Mouse (Mus musculus): Measurements from ENCODE around the gene Dlg3. TPM values are rescaled to one million over a fixed set of nuclear protein-coding genes. Genes with fewer than 3 reads are reported as not detected.

Gene Dlg3
- polyA plus RNA-seq, 1 experiment from 2014 or later, result 12.0 TPM

GRCm38 (mm10) chrX:100765855-100766254, 1.7 kb upstream of the Dlg3 start:
- H3K9me3 ChIP-seq (ENCODE audit: control insufficient read depth, low read length), result no peaks in the 10 kb centered on the region
- WGBS, result 82% methylated on average over 6 of the region's 6 CpGs
- H3K27ac ChIP-seq (ENCODE audit: low read depth, low read length), result no peak overlapping the region
- no peak for ATAC-seq
- no peak overlapping the region for H3K4me3 ChIP-seq (ENCODE audit: low read length)
- no peaks in the 10 kb centered on the region for H3K27me3 ChIP-seq (replicated peaks; ENCODE audit: control insufficient read depth, insufficient read depth, low read length)
- no peaks in the 10 kb centered on the region; the same call in 1 of the 2 replicates for H3K4me1 ChIP-seq (ENCODE audit: control insufficient read depth, insufficient read depth, low read depth, low read length)
- no peak overlapping the region for H3K4me2 ChIP-seq (ENCODE audit: low read length)
- H3K9ac ChIP-seq (ENCODE audit: low read depth, low read length), result no peak overlapping the region
- no peaks in the 10 kb centered on the region for H3K36me3 ChIP-seq (ENCODE audit: control insufficient read depth, insufficient read depth, low read length)

- H3K9me3 ChIP-seq (ENCODE audit: control insufficient read depth, low read length), result no peaks in the 10 kb centered on the region
- 31% methylated on average over 34 of the region's 36 CpGs for WGBS
- peak overlapping the region; percentile 66 for H3K4me3 ChIP-seq (ENCODE audit: low read length)
- H3K36me3 ChIP-seq (ENCODE audit: control insufficient read depth, insufficient read depth, low read length), result no peaks in the 10 kb centered on the region
- peak overlapping the region; percentile 86 for H3K9ac ChIP-seq (ENCODE audit: low read depth, low read length)
- no peaks in the 10 kb centered on the region; the same call in 1 of the 2 replicates for H3K4me1 ChIP-seq (ENCODE audit: control insufficient read depth, insufficient read depth, low read depth, low read length)
- ATAC-seq, result peak; percentile 60
- peak overlapping the region; percentile 87 for H3K27ac ChIP-seq (ENCODE audit: low read depth, low read length)
- peak overlapping the region; percentile 57 for H3K4me2 ChIP-seq (ENCODE audit: low read length)
- no peaks in the 10 kb centered on the region for H3K27me3 ChIP-seq (replicated peaks; ENCODE audit: control insufficient read depth, insufficient read depth, low read length)
Observed at GRCm38 (mm10) chrX:100767885-100768626, 534 bp downstream of the Dlg3 start.

GRCm38 (mm10) chrX:100769281-100769680, 1.8 kb downstream of the Dlg3 start:
- H3K4me2 ChIP-seq (ENCODE audit: low read length), result peak overlapping the region; percentile 68
- H3K27ac ChIP-seq (ENCODE audit: low read depth, low read length), result peak overlapping the region; percentile 64
- ATAC-seq, result peak; percentile 18; the same call in 1 of the 2 replicates
- H3K27me3 ChIP-seq (replicated peaks; ENCODE audit: control insufficient read depth, insufficient read depth, low read length), result no peaks in the 10 kb centered on the region
- H3K4me1 ChIP-seq (ENCODE audit: control insufficient read depth, insufficient read depth, low read depth, low read length), result no peaks in the 10 kb centered on the region; the same call in 1 of the 2 replicates
- no peaks in the 10 kb centered on the region for H3K9me3 ChIP-seq (ENCODE audit: control insufficient read depth, low read length)
- H3K36me3 ChIP-seq (ENCODE audit: control insufficient read depth, insufficient read depth, low read length), result no peaks in the 10 kb centered on the region
- peak overlapping the region; percentile 86 for H3K9ac ChIP-seq (ENCODE audit: low read depth, low read length)
- 59% methylated on average over 5 of the region's 5 CpGs for WGBS
- H3K4me3 ChIP-seq (ENCODE audit: low read length), result peak overlapping the region; percentile 66

GRCm38 (mm10) chrX:100774341-100774811, 6.9 kb downstream of the Dlg3 start:
- Histone ChIP-seq H3K27ac (ENCODE audit: low read depth, low read length) (no peak overlapping the region), H3K4me1 (ENCODE audit: control insufficient read depth, insufficient read depth, low read depth, low read length) (no peaks in the 10 kb centered on the region; the same call in 1 of the 2 replicates), H3K36me3 (ENCODE audit: control insufficient read depth, insufficient read depth, low read length) (no peaks in the 10 kb centered on the region), H3K4me2 (ENCODE audit: low read length) (peak overlapping the region; percentile 43), H3K9me3 (ENCODE audit: control insufficient read depth, low read length) (no peaks in the 10 kb centered on the region), H3K4me3 (ENCODE audit: low read length) (peak overlapping the region; percentile 32), H3K27me3 (replicated peaks; ENCODE audit: control insufficient read depth, insufficient read depth, low read length) (no peaks in the 10 kb centered on the region), H3K9ac (ENCODE audit: low read depth, low read length) (peak overlapping the region; percentile 37)
- ATAC-seq, result 0 out of 2 replicates have a peak, but pooled peaks have one; percentile 13
- WGBS, result 13% methylated on average over 22 of the region's 23 CpGs

- no peaks in the 10 kb centered on the region for H3K36me3 ChIP-seq (ENCODE audit: control insufficient read depth, insufficient read depth, low read length)
- no peaks in the 10 kb centered on the region; the same call in 1 of the 2 replicates for H3K4me1 ChIP-seq (ENCODE audit: control insufficient read depth, insufficient read depth, low read depth, low read length)
- H3K9ac ChIP-seq (ENCODE audit: low read depth, low read length), result no peak overlapping the region
- H3K27ac ChIP-seq (ENCODE audit: low read depth, low read length), result no peak overlapping the region
- no peak overlapping the region for H3K4me3 ChIP-seq (ENCODE audit: low read length)
- no peak for ATAC-seq
- no peak overlapping the region for H3K4me2 ChIP-seq (ENCODE audit: low read length)
- H3K27me3 ChIP-seq (replicated peaks; ENCODE audit: control insufficient read depth, insufficient read depth, low read length), result no peaks in the 10 kb centered on the region
- 83% methylated on average over 3 of the region's 3 CpGs for WGBS
- no peaks in the 10 kb centered on the region for H3K9me3 ChIP-seq (ENCODE audit: control insufficient read depth, low read length)
Observed at GRCm38 (mm10) chrX:100775405-100775804, 7.9 kb downstream of the Dlg3 start.

GRCm38 (mm10) chrX:100776494-100776893, 9.0 kb downstream of the Dlg3 start:
- H3K9me3 ChIP-seq (ENCODE audit: control insufficient read depth, low read length), result no peaks in the 10 kb centered on the region
- no peak overlapping the region for H3K9ac ChIP-seq (ENCODE audit: low read depth, low read length)
- H3K4me1 ChIP-seq (ENCODE audit: control insufficient read depth, insufficient read depth, low read depth, low read length), result no peaks in the 10 kb centered on the region; the same call in none of the 2 replicates
- H3K4me3 ChIP-seq (ENCODE audit: low read length), result peak overlapping the region; percentile 40
- no peaks in the 10 kb centered on the region for H3K27me3 ChIP-seq (replicated peaks; ENCODE audit: control insufficient read depth, insufficient read depth, low read length)
- H3K36me3 ChIP-seq (ENCODE audit: control insufficient read depth, insufficient read depth, low read length), result no peaks in the 10 kb centered on the region
- H3K27ac ChIP-seq (ENCODE audit: low read depth, low read length), result peak overlapping the region; percentile 66
- ATAC-seq, result peak; percentile 46
- 9% methylated on average over 9 of the region's 9 CpGs for WGBS
- H3K4me2 ChIP-seq (ENCODE audit: low read length), result peak overlapping the region; percentile 48

GRCm38 (mm10) chrX:100776985-100777654, 9.6 kb downstream of the Dlg3 start:
- 25% methylated on average over 28 of the region's 49 CpGs for WGBS
- Histone ChIP-seq H3K9ac (ENCODE audit: low read depth, low read length) (peak overlapping the region; percentile 51), H3K27me3 (replicated peaks; ENCODE audit: control insufficient read depth, insufficient read depth, low read length) (no peaks in the 10 kb centered on the region), H3K4me1 (ENCODE audit: control insufficient read depth, insufficient read depth, low read depth, low read length) (no peaks in the 10 kb centered on the region; the same call in none of the 2 replicates), H3K27ac (ENCODE audit: low read depth, low read length) (peak overlapping the region; percentile 66), H3K36me3 (ENCODE audit: control insufficient read depth, insufficient read depth, low read length) (no peaks in the 10 kb centered on the region), H3K4me3 (ENCODE audit: low read length) (peak overlapping the region; percentile 40), H3K9me3 (ENCODE audit: control insufficient read depth, low read length) (no peaks in the 10 kb centered on the region), H3K4me2 (ENCODE audit: low read length) (peak overlapping the region; percentile 48)
- peak; percentile 56 for ATAC-seq

GRCm38 (mm10) chrX:100777655-100778234, 10.2 kb downstream of the Dlg3 start:
- Histone ChIP-seq H3K9me3 (ENCODE audit: control insufficient read depth, low read length) (no peaks in the 10 kb centered on the region), H3K4me3 (ENCODE audit: low read length) (peak overlapping the region; percentile 40), H3K4me1 (ENCODE audit: control insufficient read depth, insufficient read depth, low read depth, low read length) (no peaks in the 10 kb centered on the region; the same call in none of the 2 replicates), H3K27me3 (replicated peaks; ENCODE audit: control insufficient read depth, insufficient read depth, low read length) (no peaks in the 10 kb centered on the region), H3K9ac (ENCODE audit: low read depth, low read length) (peak overlapping the region; percentile 51), H3K4me2 (ENCODE audit: low read length) (peak overlapping the region; percentile 48), H3K27ac (ENCODE audit: low read depth, low read length) (peak overlapping the region; percentile 34; the same call in 1 of the 2 replicates), H3K36me3 (ENCODE audit: control insufficient read depth, insufficient read depth, low read length) (no peaks in the 10 kb centered on the region)
- WGBS, result 26% methylated on average over 10 of the region's 10 CpGs
- no peak for ATAC-seq
